8 mouse cellular contexts compared by ENCODE assay signal in the genomic region with DNA sequence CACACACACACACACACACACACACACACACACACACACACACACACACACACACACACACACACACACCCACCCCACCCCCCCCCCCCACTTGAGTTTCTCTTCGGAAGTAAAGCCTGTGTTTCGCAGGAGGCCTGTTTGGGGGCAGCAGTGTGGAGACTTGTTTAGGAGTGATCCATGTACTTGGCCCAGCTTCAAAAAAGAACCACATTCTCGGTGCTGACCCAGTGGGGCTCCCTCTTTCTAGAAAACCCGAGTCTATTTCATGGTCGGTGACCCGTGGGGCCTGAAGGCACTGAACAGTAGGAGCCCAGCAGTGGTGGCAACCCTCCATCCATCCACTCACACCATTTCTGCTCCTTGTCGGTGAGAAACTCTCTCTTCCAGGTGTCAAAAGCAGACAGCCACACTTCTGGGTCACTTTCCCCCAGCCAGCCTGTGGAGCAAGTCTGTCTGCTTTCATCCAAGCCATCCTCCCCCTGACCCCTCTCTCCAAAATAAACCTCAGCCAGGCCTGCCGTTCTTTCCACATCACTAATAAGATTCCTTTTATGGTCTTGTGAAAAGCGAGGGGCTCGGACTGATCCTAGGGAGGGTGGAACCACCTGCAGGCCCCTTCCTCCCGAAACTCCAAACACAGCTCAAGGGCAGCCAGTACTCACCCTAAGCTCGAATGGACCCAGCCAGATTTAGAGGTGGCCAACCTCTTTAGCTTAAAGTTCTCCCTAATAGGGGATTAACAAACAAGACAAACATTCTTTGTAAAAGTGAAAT. TPM values are rescaled to one million over a fixed set of nuclear protein-coding genes. Genes with fewer than 3 reads are reported as not detected.
DNase-seq lines count a peak whose midpoint lies in the region; ATAC-seq lines count a peak whose summit lies in the region.

No protein-coding gene starts in this region.

- H3K9ac ChIP-seq in hindbrain, embryonic 14.5 days, result peak overlapping the region; percentile 77
- no peak overlapping the region; the same call in 1 of the 2 replicates for H3K9ac ChIP-seq in midbrain, embryonic 15.5 days

- H3K4me2 ChIP-seq in hindbrain, embryonic 14.5 days (replicated peaks), result peak overlapping the region; percentile 95
- H3K4me2 ChIP-seq in midbrain, embryonic 15.5 days, result peak overlapping the region; percentile 91

- no peaks in the 10 kb centered on the region for H3K36me3 ChIP-seq in hindbrain, embryonic 14.5 days (replicated peaks; ENCODE audit: control insufficient read depth, insufficient read depth)
- H3K36me3 ChIP-seq in midbrain, embryonic 15.5 days (replicated peaks), result no peaks in the 10 kb centered on the region

- peak; percentile 94 for DNase-seq in heart, adult 11 months
- no peak for DNase-seq in heart, postnatal 36 days
- peak; percentile 59 for DNase-seq in embryo, embryonic 10.5 days (ENCODE audit: low spot score)
- DNase-seq in hindbrain, embryonic 14.5 days (ENCODE audit: low spot score), result no peak
- no peak for DNase-seq in gastrocnemius, postnatal 10 days
- DNase-seq in thymus, postnatal 10 days (ENCODE audit: low spot score in 2 of 2), result no peak
- DNase-seq in frontal cortex, postnatal 36 days (ENCODE audit: low spot score in 2 of 2), result no peak

- no peak for ATAC-seq in hindbrain, embryonic 14.5 days (ENCODE audit: low FRiP score)
- no peak for ATAC-seq in midbrain, embryonic 15.5 days (replicated peaks)

- H3K27ac ChIP-seq in hindbrain, embryonic 14.5 days, result no peak overlapping the region; the same call in 1 of the 2 replicates
- peak overlapping the region; percentile 55; the same call in 1 of the 2 replicates for H3K27ac ChIP-seq in midbrain, embryonic 15.5 days

- WGBS in hindbrain, embryonic 14.5 days, result 3% methylated on average over 12 of the region's 12 CpGs
- 4% methylated on average over 12 of the region's 12 CpGs for WGBS in midbrain, embryonic 15.5 days

- H3K9me3 ChIP-seq in hindbrain, embryonic 14.5 days (ENCODE audit: control insufficient read depth, low read length), result no peaks in the 10 kb centered on the region
- no peaks in the 10 kb centered on the region for H3K9me3 ChIP-seq in midbrain, embryonic 15.5 days

- H3K4me1 ChIP-seq in hindbrain, embryonic 14.5 days (replicated peaks; ENCODE audit: control insufficient read depth, insufficient read depth, low read length), result peaks cover 38% of the 10 kb centered on the region
- peaks cover 69% of the 10 kb centered on the region for H3K4me1 ChIP-seq in midbrain, embryonic 15.5 days

- H3K4me3 ChIP-seq in hindbrain, embryonic 14.5 days (replicated peaks; ENCODE audit: low read length), result peak overlapping the region; percentile 74
- H3K4me3 ChIP-seq in midbrain, embryonic 15.5 days, result peak overlapping the region; percentile 66

- intact Hi-C loops in heart, postnatal 36 days (cut with DNase I), result loop anchor here (1.0 to 10.0 kb wide), 4 partner anchors 101 to 1161 kb away; no protein-coding TSS in a partner anchor

- H3K27me3 ChIP-seq in hindbrain, embryonic 14.5 days (ENCODE audit: control insufficient read depth, insufficient read depth, low read length), result peaks cover 2% of the 10 kb centered on the region; the same call in 1 of the 2 replicates
- H3K27me3 ChIP-seq in midbrain, embryonic 15.5 days (replicated peaks), result no peaks in the 10 kb centered on the region

RNA-seq across cellular contexts. Expression of a gene that starts 3.0 kb away (rescaled TPM):
- 10 to 100 TPM; 11.5 to 12.7 TPM for total RNA-seq in heart, postnatal 36 days (2021)
- 13.2 and 14.7 TPM in 2 replicates for polyA plus RNA-seq in hindbrain, embryonic 14.5 days (2014; fragmentation: Nextera tagmentation; extraction: Ambion mirVana)
- 11.7 and 12.6 TPM in 2 replicates for polyA plus RNA-seq in midbrain, embryonic 15.5 days (2015; fragmentation: Nextera tagmentation; extraction: Ambion mirVana)
- total RNA-seq in gastrocnemius, postnatal 10 days (2021), result 10 to 100 TPM; 10.6 to 16.7 TPM

Comparison
In these comparisons a context has a peak if more than half of its experiments do, and no peak if none do; other contexts are left out.
1. DNase-seq: peak in heart, adult 11 months (single experiment) and embryo, embryonic 10.5 days (single experiment); none in heart, postnatal 36 days (0 of 2), hindbrain, embryonic 14.5 days (single experiment), gastrocnemius, postnatal 10 days (single experiment), thymus, postnatal 10 days (0 of 2) and frontal cortex, postnatal 36 days (0 of 2).